ENCODE assay signal across 9 mouse cellular contexts in the genomic region with DNA sequence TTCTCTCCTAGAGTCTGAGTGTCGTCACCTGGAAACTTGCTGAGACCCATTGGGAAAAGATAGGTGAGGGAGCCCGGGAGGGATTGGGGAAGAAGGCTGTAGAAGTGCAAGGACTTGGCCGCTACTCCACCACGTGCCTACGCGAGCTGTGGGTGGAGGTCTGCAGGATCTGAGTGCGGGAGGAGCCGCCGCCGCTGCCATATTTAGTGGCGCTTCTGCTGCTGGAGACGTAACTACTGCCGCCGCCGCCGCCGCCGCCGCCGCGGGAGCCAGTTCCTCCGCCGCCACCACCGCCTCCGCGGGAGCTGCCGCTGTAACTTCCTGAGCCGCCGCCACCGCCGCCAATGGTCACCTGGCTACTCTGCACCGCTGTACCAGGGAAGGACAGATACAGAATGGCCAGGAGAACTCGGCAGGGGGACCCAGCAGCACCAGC. TPM values are rescaled to one million over a fixed set of nuclear protein-coding genes. Genes with fewer than 3 reads are reported as not detected.
DNase-seq lines count a peak whose midpoint lies in the region; ATAC-seq and TF ChIP-seq lines count a peak whose summit lies in the region.
"Had no signal": no experiment of that assay in that cellular context is flagged by ENCODE, and none has a peak within 500 bp of the region (broad histone marks: within the 10 kb centered on the region; RNA-seq: fewer than 3 reads in every experiment).

No protein-coding gene starts in this region.

- peak overlapping the region; percentile 75 for H3K4me2 ChIP-seq in forebrain, postnatal 0 days (ENCODE audit: low read depth)
- peak overlapping the region; percentile 90 for H3K4me2 ChIP-seq in intestine, embryonic 15.5 days (replicated peaks)
- peak overlapping the region; percentile 70 for H3K4me2 ChIP-seq in limb, embryonic 13.5 days (replicated peaks)
- peak overlapping the region; percentile 83 for H3K4me2 ChIP-seq in midbrain, embryonic 11.5 days
- peak overlapping the region; percentile 80 for H3K4me2 ChIP-seq in stomach, embryonic 14.5 days (replicated peaks; ENCODE audit: low read depth, low read length)

- peak overlapping the region; percentile 53 for H3K9ac ChIP-seq in forebrain, postnatal 0 days
- peak overlapping the region; percentile 36 for H3K9ac ChIP-seq in intestine, embryonic 15.5 days
- peak overlapping the region; percentile 60 for H3K9ac ChIP-seq in limb, embryonic 13.5 days
- H3K9ac ChIP-seq in midbrain, embryonic 11.5 days (ENCODE audit: low read length): peak overlapping the region; percentile 66
- peak overlapping the region; percentile 36; the same call in 1 of the 2 replicates for H3K9ac ChIP-seq in stomach, embryonic 14.5 days (replicated peaks; ENCODE audit: low read depth, low read length)

- DNase-seq in adrenal gland, adult 18-20 months (ENCODE audit: low spot score in 2 of 2): peak; percentile 42
- DNase-seq in adrenal gland, postnatal 4 days (ENCODE audit: low spot score in 2 of 2): no peak
- DNase-seq in adrenal gland, postnatal 14 days: peak; percentile 67
- peak; percentile 56 for DNase-seq in forebrain, postnatal 0 days
- peak; percentile 95 for DNase-seq in midbrain, embryonic 11.5 days (ENCODE audit: low spot score, missing footprints)

- ATAC-seq in forebrain, postnatal 0 days: peak; percentile 70
- ATAC-seq in intestine, embryonic 15.5 days: peak; percentile 41; the same call in 1 of the 2 replicates
- ATAC-seq in limb, embryonic 13.5 days (ENCODE audit: low FRiP score, low read depth): no peak
- ATAC-seq in midbrain, embryonic 11.5 days (ENCODE audit: low FRiP score): no peak
- ATAC-seq in stomach, embryonic 14.5 days (ENCODE audit: insufficient number of reproducible peaks, insufficient read depth, low FRiP score, low read depth): no peak

- 0 out of 2 replicates have a peak, but pooled peaks cover 3% of the 10 kb centered on the region for H3K4me1 ChIP-seq in forebrain, postnatal 0 days (ENCODE audit: insufficient read depth)
- 0 out of 2 replicates have a peak, but pooled peaks cover 9% of the 10 kb centered on the region for H3K4me1 ChIP-seq in intestine, embryonic 15.5 days (replicated peaks)
- H3K4me1 ChIP-seq in limb, embryonic 13.5 days: peaks cover 10% of the 10 kb centered on the region
- H3K4me1 ChIP-seq in midbrain, embryonic 11.5 days (ENCODE audit: control insufficient read depth, insufficient read depth, low read length): peaks cover 6% of the 10 kb centered on the region; the same call in 1 of the 2 replicates
- 0 out of 2 replicates have a peak, but pooled peaks cover 4% of the 10 kb centered on the region for H3K4me1 ChIP-seq in stomach, embryonic 14.5 days (ENCODE audit: control insufficient read depth, insufficient read depth, low read length)

- H3K27ac ChIP-seq in forebrain, postnatal 0 days (ENCODE audit: low read depth, low read length): no peak overlapping the region
- H3K27ac ChIP-seq in intestine, embryonic 15.5 days: no peak overlapping the region
- H3K27ac ChIP-seq in limb, embryonic 13.5 days: no peak overlapping the region
- H3K27ac ChIP-seq in midbrain, embryonic 11.5 days (ENCODE audit: low read depth, low read length): no peak overlapping the region
- no peak overlapping the region for H3K27ac ChIP-seq in stomach, embryonic 14.5 days (ENCODE audit: low read length)

- WGBS in forebrain, postnatal 0 days: 4% methylated on average over 30 of the region's 33 CpGs
- WGBS in intestine, embryonic 15.5 days: under 1% methylated on average over 33 of the region's 33 CpGs
- 0% methylated on average over 33 of the region's 33 CpGs for WGBS in limb, embryonic 13.5 days
- under 1% methylated on average over 33 of the region's 33 CpGs for WGBS in midbrain, embryonic 11.5 days
- under 1% methylated on average over 33 of the region's 33 CpGs for WGBS in stomach, embryonic 14.5 days

- H3K4me3 ChIP-seq in forebrain, postnatal 0 days (ENCODE audit: low read depth, low read length): peak overlapping the region; percentile 45
- peak overlapping the region; percentile 41 for H3K4me3 ChIP-seq in intestine, embryonic 15.5 days (replicated peaks)
- H3K4me3 ChIP-seq in limb, embryonic 13.5 days: peak overlapping the region; percentile 41
- peak overlapping the region; percentile 41 for H3K4me3 ChIP-seq in midbrain, embryonic 11.5 days (ENCODE audit: low read depth, low read length)
- H3K4me3 ChIP-seq in stomach, embryonic 14.5 days (ENCODE audit: low read depth, low read length): peak overlapping the region; percentile 33

- TF ChIP-seq CTCF in forebrain, postnatal 0 days (IDR thresholded peaks at IDR 0.05; ENCODE audit: low read depth): 0 out of 2 replicates have a peak, but pooled peaks have one; percentile 14

- H3K36me3 ChIP-seq in forebrain, postnatal 0 days (ENCODE audit: insufficient read depth): no peaks in the 10 kb centered on the region
- H3K36me3 ChIP-seq in intestine, embryonic 15.5 days: no peaks in the 10 kb centered on the region
- no peaks in the 10 kb centered on the region for H3K36me3 ChIP-seq in limb, embryonic 13.5 days
- no peaks in the 10 kb centered on the region for H3K36me3 ChIP-seq in midbrain, embryonic 11.5 days (ENCODE audit: control insufficient read depth, insufficient read depth, low read length)
- no peaks in the 10 kb centered on the region for H3K36me3 ChIP-seq in stomach, embryonic 14.5 days (ENCODE audit: control insufficient read depth, insufficient read depth, low read length)

- H3K9me3 ChIP-seq in forebrain, postnatal 0 days (ENCODE audit: low read length): no peaks in the 10 kb centered on the region
- H3K9me3 ChIP-seq in intestine, embryonic 15.5 days: no peaks in the 10 kb centered on the region
- H3K9me3 ChIP-seq in limb, embryonic 13.5 days: no peaks in the 10 kb centered on the region
- no peaks in the 10 kb centered on the region for H3K9me3 ChIP-seq in midbrain, embryonic 11.5 days (ENCODE audit: control insufficient read depth, low read length)
- no peaks in the 10 kb centered on the region for H3K9me3 ChIP-seq in stomach, embryonic 14.5 days (ENCODE audit: control insufficient read depth, low read depth, low read length)

- peaks cover 23% of the 10 kb centered on the region for H3K27me3 ChIP-seq in forebrain, postnatal 0 days (ENCODE audit: insufficient read depth, low read length)
- H3K27me3 ChIP-seq in intestine, embryonic 15.5 days (replicated peaks): peaks cover 19% of the 10 kb centered on the region
- peaks cover 94% of the 10 kb centered on the region for H3K27me3 ChIP-seq in limb, embryonic 13.5 days
- peaks cover 10% of the 10 kb centered on the region for H3K27me3 ChIP-seq in midbrain, embryonic 11.5 days (ENCODE audit: control insufficient read depth, insufficient read depth, low read length)
- H3K27me3 ChIP-seq in stomach, embryonic 14.5 days (ENCODE audit: control insufficient read depth, insufficient read depth, low read length): peaks cover 3% of the 10 kb centered on the region; the same call in 1 of the 2 replicates

RNA-seq across cellular contexts. Expression of a gene that starts 9.2 kb away (rescaled TPM):
- under 1 TPM in 1 of 2 experiments, not detected in 1; 0.56 TPM for total RNA-seq in adrenal gland, adult 18-20 months (2021)
- total RNA-seq in adrenal gland, postnatal 4 days (2021): under 1 TPM; 0.39 to 0.45 TPM
- 0.23 and 0.44 TPM in 2 replicates for total RNA-seq in adrenal gland, postnatal 14 days (2021)
- total RNA-seq in forebrain, postnatal 0 days (2014; rRNA removed): 9.2 and 12.3 TPM in 2 replicates
- polyA plus RNA-seq in forebrain, postnatal 0 days (2015; fragmentation: Nextera tagmentation; extraction: Ambion mirVana): 18.1 and 20.9 TPM in 2 replicates
- 0.62 and 0.92 TPM in 2 replicates for polyA plus RNA-seq in intestine, embryonic 15.5 days (2015; fragmentation: Nextera tagmentation; extraction: Ambion mirVana)
- polyA plus RNA-seq in limb, embryonic 13.5 days (2015; fragmentation: Nextera tagmentation; extraction: Ambion mirVana): 13.3 and 15.8 TPM in 2 replicates
- polyA plus RNA-seq in midbrain, embryonic 11.5 days (2014; fragmentation: Nextera tagmentation; extraction: Ambion mirVana): 1.00 and 1.4 TPM in 2 replicates
- 1.4 and 1.9 TPM in 2 replicates for polyA plus RNA-seq in stomach, embryonic 14.5 days (2014; fragmentation: Nextera tagmentation; extraction: Ambion mirVana)

RNA-seq across cellular contexts. Expression of a gene that starts 9.8 kb away (rescaled TPM):
- total RNA-seq in adrenal gland, adult 18-20 months (2021): not detected
- total RNA-seq in adrenal gland, postnatal 4 days (2021): not detected
- total RNA-seq in adrenal gland, postnatal 14 days (2021): not detected in 2 replicates
- total RNA-seq in forebrain, postnatal 0 days (2014; rRNA removed): 3.7 and 7.7 TPM in 2 replicates
- polyA plus RNA-seq in forebrain, postnatal 0 days (2015; fragmentation: Nextera tagmentation; extraction: Ambion mirVana): 1.5 and 2.1 TPM in 2 replicates
- not detected in 2 replicates for polyA plus RNA-seq in intestine, embryonic 15.5 days (2015; fragmentation: Nextera tagmentation; extraction: Ambion mirVana)
- 0.25 and 0.31 TPM in 2 replicates for polyA plus RNA-seq in limb, embryonic 13.5 days (2015; fragmentation: Nextera tagmentation; extraction: Ambion mirVana)
- polyA plus RNA-seq in midbrain, embryonic 11.5 days (2014; fragmentation: Nextera tagmentation; extraction: Ambion mirVana): not detected in 2 replicates
- 0.13 and 0.14 TPM in 2 replicates for polyA plus RNA-seq in stomach, embryonic 14.5 days (2014; fragmentation: Nextera tagmentation; extraction: Ambion mirVana)
- polyA plus RNA-seq: gonadal fat pad, adult 2 months had no signal

RNA-seq across cellular contexts. Expression of a gene that starts 33.0 kb away (rescaled TPM):
- under 1 TPM in 1 of 2 experiments, not detected in 1; 0.13 TPM for total RNA-seq in adrenal gland, adult 18-20 months (2021)
- not detected for total RNA-seq in adrenal gland, postnatal 4 days (2021)
- not detected in 2 replicates for total RNA-seq in adrenal gland, postnatal 14 days (2021)
- total RNA-seq in forebrain, postnatal 0 days (2014; rRNA removed): not detected in 2 replicates
- not detected in 2 replicates for polyA plus RNA-seq in forebrain, postnatal 0 days (2015; fragmentation: Nextera tagmentation; extraction: Ambion mirVana)
- not detected in 2 replicates for polyA plus RNA-seq in intestine, embryonic 15.5 days (2015; fragmentation: Nextera tagmentation; extraction: Ambion mirVana)
- not detected in 2 replicates for polyA plus RNA-seq in limb, embryonic 13.5 days (2015; fragmentation: Nextera tagmentation; extraction: Ambion mirVana)
- polyA plus RNA-seq in midbrain, embryonic 11.5 days (2014; fragmentation: Nextera tagmentation; extraction: Ambion mirVana): not detected in 2 replicates
- polyA plus RNA-seq in stomach, embryonic 14.5 days (2014; fragmentation: Nextera tagmentation; extraction: Ambion mirVana): not detected in 2 replicates
- polyA plus RNA-seq: gonadal fat pad, adult 2 months had no signal

RNA-seq across cellular contexts. Expression of a gene that starts 41.8 kb away (rescaled TPM):
- total RNA-seq in adrenal gland, adult 18-20 months (2021): not detected
- total RNA-seq in adrenal gland, postnatal 4 days (2021): not detected
- not detected in 2 replicates for total RNA-seq in adrenal gland, postnatal 14 days (2021)
- total RNA-seq in forebrain, postnatal 0 days (2014; rRNA removed): 0.15 and 0.29 TPM in 2 replicates
- 0.05 and 0.11 TPM in 2 replicates for polyA plus RNA-seq in forebrain, postnatal 0 days (2015; fragmentation: Nextera tagmentation; extraction: Ambion mirVana)
- not detected in 2 replicates for polyA plus RNA-seq in intestine, embryonic 15.5 days (2015; fragmentation: Nextera tagmentation; extraction: Ambion mirVana)
- 0.47 and 0.57 TPM in 2 replicates for polyA plus RNA-seq in limb, embryonic 13.5 days (2015; fragmentation: Nextera tagmentation; extraction: Ambion mirVana)
- polyA plus RNA-seq in midbrain, embryonic 11.5 days (2014; fragmentation: Nextera tagmentation; extraction: Ambion mirVana): not detected in 2 replicates
- polyA plus RNA-seq in stomach, embryonic 14.5 days (2014; fragmentation: Nextera tagmentation; extraction: Ambion mirVana): not detected in 2 replicates
- polyA plus RNA-seq: gonadal fat pad, adult 2 months had no signal

RNA-seq across cellular contexts. Expression of a gene that starts 57.6 kb away (rescaled TPM):
- total RNA-seq in adrenal gland, adult 18-20 months (2021): not detected
- not detected for total RNA-seq in adrenal gland, postnatal 4 days (2021)
- not detected in 2 replicates for total RNA-seq in adrenal gland, postnatal 14 days (2021)
- total RNA-seq in forebrain, postnatal 0 days (2014; rRNA removed): 0.24 and 0.38 TPM in 2 replicates
- 0.54 and 0.69 TPM in 2 replicates for polyA plus RNA-seq in forebrain, postnatal 0 days (2015; fragmentation: Nextera tagmentation; extraction: Ambion mirVana)
- polyA plus RNA-seq in intestine, embryonic 15.5 days (2015; fragmentation: Nextera tagmentation; extraction: Ambion mirVana): not detected in 2 replicates
- not detected in 2 replicates for polyA plus RNA-seq in limb, embryonic 13.5 days (2015; fragmentation: Nextera tagmentation; extraction: Ambion mirVana)
- 0.15 and 0.19 TPM in 2 replicates for polyA plus RNA-seq in midbrain, embryonic 11.5 days (2014; fragmentation: Nextera tagmentation; extraction: Ambion mirVana)
- not detected in 2 replicates for polyA plus RNA-seq in stomach, embryonic 14.5 days (2014; fragmentation: Nextera tagmentation; extraction: Ambion mirVana)
- polyA plus RNA-seq: gonadal fat pad, adult 2 months had no signal

Comparison
In these comparisons a context has a peak if more than half of its experiments do, and no peak if none do; other contexts are left out.
1. DNase-seq: peak in adrenal gland, adult 18-20 months (2 of 2), adrenal gland, postnatal 14 days (single experiment), forebrain, postnatal 0 days (single experiment) and midbrain, embryonic 11.5 days (single experiment); none in adrenal gland, postnatal 4 days (0 of 2).
2. ATAC-seq: peak in forebrain, postnatal 0 days (single experiment) and intestine, embryonic 15.5 days (single experiment); none in limb, embryonic 13.5 days (single experiment), midbrain, embryonic 11.5 days (single experiment) and stomach, embryonic 14.5 days (single experiment).
3. Peak in every context shown above with its lines, with median percentiles within 50 percentile points of each other: H3K4me2 ChIP-seq, H3K4me3 ChIP-seq and H3K9ac ChIP-seq.